Mouse (Mus musculus) ES-Bruce4 (cell line): ENCODE data around the gene Grhl3. TPM values are rescaled to one million over a fixed set of nuclear protein-coding genes. Genes with fewer than 3 reads are reported as not detected.
A peak's percentile ranks its signal among the peaks of the same experiment; 100 is the strongest.

Experiments used
- H3K27ac ChIP-seq: 2 replicates; pipeline ENCODE4 v1.5.1; 2012; ENCODE audit warnings: low read length, inconsistent platforms; ENCODE audit not compliant: insufficient read depth
- H3K27me3 ChIP-seq: 2 replicates; pipeline ENCODE4 v1.6.1; 2012; ENCODE audit warnings: mild to moderate bottlenecking, low read length, inconsistent platforms; ENCODE audit not compliant: control insufficient read depth, poor library complexity, insufficient read depth, severe bottlenecking
- H3K36me3 ChIP-seq: 2 replicates; pipeline ENCODE4 v1.6.1; 2012; ENCODE audit warnings: inconsistent platforms, mild to moderate bottlenecking, low read length, moderate library complexity; ENCODE audit not compliant: control insufficient read depth, poor library complexity, insufficient read depth, severe bottlenecking
- H3K4me1 ChIP-seq: one replicate; pipeline ENCODE4 v1.8.1; 2011; ENCODE audit warnings: low read length; ENCODE audit not compliant: control insufficient read depth, insufficient read depth
- H3K4me3 ChIP-seq: 2 replicates; pipeline ENCODE4 v1.5.1; 2011; ENCODE audit warnings: low read depth, mild to moderate bottlenecking, low read length
- H3K9ac ChIP-seq: 2 replicates; pipeline ENCODE4 v1.6.1; 2012; ENCODE audit warnings: low read depth, mild to moderate bottlenecking, inconsistent platforms; ENCODE audit not compliant: poor library complexity, severe bottlenecking
- H3K9me3 ChIP-seq: replicated peaks from 2 replicates; pipeline ENCODE4 v1.6.1; 2012; ENCODE audit warnings: mild to moderate bottlenecking, low read length, inconsistent platforms; ENCODE audit not compliant: control insufficient read depth, poor library complexity, insufficient read depth, severe bottlenecking
- CTCF ChIP-seq: IDR thresholded peaks from one replicate; pipeline ENCODE4 v1.8.1; 2011; ENCODE audit warnings: low read depth, low read length
- EP300 ChIP-seq: IDR thresholded peaks from 2 replicates; pipeline ENCODE4 v1.6.1; 2011; ENCODE audit warnings: low read depth, low read length; ENCODE audit not compliant: insufficient read depth
- POLR2A ChIP-seq: IDR thresholded peaks from one replicate; pipeline ENCODE4 v1.8.1; 2011; ENCODE audit warnings: low read length; ENCODE audit not compliant: insufficient read depth
- polyA plus RNA-seq: library from polyadenylated mRNA; stranded (reverse); fragments of >200 nt; gene quantifications from 2 replicates; pipeline ENCODE4 v1.2.4, GENCODE M21; 2011; ENCODE audit warnings: low read depth; ENCODE audit not compliant: missing spikeins, insufficient read depth, insufficient read length

Gene Grhl3
- polyA plus RNA-seq, 1 experiment, result 18.0 TPM

- Histone ChIP-seq H3K36me3 (no peaks in the 10 kb centered on the region), H3K4me3 (peak overlapping the region; percentile 27; the same call in 1 of the 2 replicates), H3K27ac (no peak overlapping the region), H3K9me3 (no peaks in the 10 kb centered on the region), H3K27me3 (no peaks in the 10 kb centered on the region), H3K4me1 (no peaks in the 10 kb centered on the region), H3K9ac (0 out of 2 replicates have a peak overlapping the region, but pooled peaks have one; percentile 74)
- TF ChIP-seq EP300 (no peak), CTCF (peak; percentile 12), POLR2A (no peak)
Measured at GRCm38 (mm10) chr4:135495810-135496209, 77.6 kb downstream of the Grhl3 start.

GRCm38 (mm10) chr4:135495397-135495791 lies 78.0 kb downstream of the Grhl3 start:
- Histone ChIP-seq H3K27ac (no peak overlapping the region), H3K9me3 (no peaks in the 10 kb centered on the region), H3K4me3 (peak overlapping the region; percentile 96), H3K36me3 (no peaks in the 10 kb centered on the region), H3K9ac (peak overlapping the region; percentile 74), H3K27me3 (no peaks in the 10 kb centered on the region), H3K4me1 (no peaks in the 10 kb centered on the region)
- TF ChIP-seq EP300 (no peak), CTCF (no peak), POLR2A (no peak)

- peak within 1 kb of the TSS; percentile 96 for H3K4me3 ChIP-seq
- H3K27me3 ChIP-seq, result no peaks in the 10 kb centered on the region
- 0 out of 2 replicates have a peak, but pooled peaks have one; percentile 24 for TF ChIP-seq EP300
- peak; percentile 77 for TF ChIP-seq CTCF
- no peak for TF ChIP-seq POLR2A
- 0 out of 2 replicates have a peak within 1 kb of the TSS, but pooled peaks have one; percentile 34 for H3K27ac ChIP-seq
- no peaks in the 10 kb centered on the region for H3K36me3 ChIP-seq
- H3K4me1 ChIP-seq, result no peaks in the 10 kb centered on the region
- peak within 1 kb of the TSS; percentile 74 for H3K9ac ChIP-seq
- no peaks in the 10 kb centered on the region for H3K9me3 ChIP-seq
Measured at GRCm38 (mm10) chr4:135494521-135495396, 78.7 kb downstream of the Grhl3 start, which contains the start of the genes Stpg1 and Nipal3. Gene Stpg1, plus strand, starts transcription at chr4:135494790. Gene Nipal3, minus strand, starts transcription at chr4:135495038.

GRCm38 (mm10) chr4:135493691-135494520 lies 79.5 kb downstream of the Grhl3 start:
- Histone ChIP-seq H3K27ac (no peak overlapping the region), H3K9ac (peak overlapping the region; percentile 60), H3K36me3 (no peaks in the 10 kb centered on the region), H3K27me3 (no peaks in the 10 kb centered on the region), H3K9me3 (no peaks in the 10 kb centered on the region), H3K4me1 (no peaks in the 10 kb centered on the region), H3K4me3 (peak overlapping the region; percentile 94)
- TF ChIP-seq CTCF (peak; percentile 37), EP300 (no peak)

- TF ChIP-seq CTCF (no peak), EP300 (no peak), POLR2A (no peak)
- Histone ChIP-seq H3K27ac (no peak overlapping the region), H3K4me3 (peak overlapping the region; percentile 94), H3K36me3 (no peaks in the 10 kb centered on the region), H3K27me3 (no peaks in the 10 kb centered on the region), H3K9ac (peak overlapping the region; percentile 60; the same call in 1 of the 2 replicates), H3K9me3 (no peaks in the 10 kb centered on the region), H3K4me1 (no peaks in the 10 kb centered on the region)
Measured at GRCm38 (mm10) chr4:135493271-135493670, 80.2 kb downstream of the Grhl3 start.

Other genes starting within 250 kb of the Grhl3 start
- 410 and 411 TPM in 2 replicates for gene Srrm1, start 220.3 kb downstream of the Grhl3 start, polyA plus RNA-seq
- gene Ncmap, start 175.4 kb downstream of the Grhl3 start, polyA plus RNA-seq, result 2.3 TPM in 2 replicates
- 15.9 and 19.7 TPM in 2 replicates for gene Rcan3, start 139.8 kb downstream of the Grhl3 start, polyA plus RNA-seq
- 0.79 and 1.8 TPM in 2 replicates for gene Stpg1, start 78.8 kb downstream of the Grhl3 start, polyA plus RNA-seq
- 12.7 and 17.5 TPM in 2 replicates for gene Nipal3, start 78.6 kb downstream of the Grhl3 start, polyA plus RNA-seq
- gene Ifnlr1, start 112.7 kb upstream of the Grhl3 start, polyA plus RNA-seq, result 3.8 and 3.9 TPM in 2 replicates
- gene Il22ra1, start 154.5 kb upstream of the Grhl3 start, polyA plus RNA-seq, result not detected in 2 replicates
- gene Myom3, start 186.1 kb upstream of the Grhl3 start, polyA plus RNA-seq, result 0.33 TPM in 1 of 2 replicates, not detected in the other